Mouse (Mus musculus): ENCODE measurements at regions not wholly inside any gene's neighbourhood (a gene's known extent, or its start where the extent isn't known, plus 50 kb on each side); places are given as distances from the start of the nearest gene placed in this dataset.

DNA sequence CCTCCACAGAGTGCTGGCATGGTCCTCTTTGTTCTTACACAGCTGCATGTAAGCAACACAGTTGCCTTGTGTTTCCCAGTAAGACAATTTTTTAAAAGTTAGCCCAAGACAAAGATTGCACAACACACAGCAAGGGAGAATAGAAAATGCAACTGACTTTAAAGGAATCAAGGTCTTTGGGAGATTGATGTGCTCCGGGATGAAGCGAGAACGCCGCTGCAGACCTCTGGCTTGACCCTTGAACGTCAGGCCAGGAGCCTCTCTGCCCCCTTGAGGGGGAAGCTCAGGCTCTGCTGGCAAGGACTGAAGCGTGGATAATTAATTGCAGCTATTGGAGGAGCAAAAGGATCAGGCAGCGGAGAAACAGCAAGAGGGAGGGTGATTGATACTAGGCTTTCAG, 336.4 kb downstream of the Tcerg1l start:
- Histone ChIP-seq H3K4me1 (no peaks in the 10 kb centered on the region), H3K4me3 (no peak overlapping the region), H3K27me3 (no peaks in the 10 kb centered on the region), H3K9me3 (no peaks in the 10 kb centered on the region), H3K4me2 (no peak overlapping the region), H3K9ac (no peak overlapping the region), H3K27ac (no peak overlapping the region), H3K36me3 (no peaks in the 10 kb centered on the region)
- WGBS = 30% methylated on average over 7 of the region's 7 CpGs
- no peak for ATAC-seq (ENCODE audit: borderline replicate concordance, extremely low read depth, low FRiP score, low TSS enrichment)

DNA sequence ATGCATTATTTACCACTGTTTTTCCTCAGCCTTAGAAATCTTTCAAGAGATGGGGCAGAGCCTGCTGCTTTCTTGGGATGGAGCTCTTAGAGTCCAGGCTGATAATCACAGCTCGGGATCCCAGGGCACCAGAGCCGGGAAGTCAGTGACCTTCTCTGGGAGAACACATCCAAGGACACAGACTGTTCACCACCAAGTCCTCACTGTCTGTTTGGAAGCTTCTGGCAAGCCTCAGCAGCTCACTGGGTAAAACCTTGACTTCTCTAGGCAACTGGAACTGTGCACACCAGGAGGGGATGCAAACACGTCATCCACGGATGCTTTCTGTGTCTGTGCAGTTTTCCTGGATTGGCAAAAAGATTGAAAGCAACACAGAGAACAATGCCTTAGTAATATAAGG, 330.6 kb downstream of the Tcerg1l start:
- Histone ChIP-seq H3K36me3 (no peaks in the 10 kb centered on the region), H3K4me3 (no peak overlapping the region), H3K4me2 (no peak overlapping the region), H3K4me1 (no peaks in the 10 kb centered on the region), H3K27ac (no peak overlapping the region), H3K9me3 (no peaks in the 10 kb centered on the region), H3K9ac (no peak overlapping the region), H3K27me3 (no peaks in the 10 kb centered on the region)
- WGBS = 76% methylated on average over 4 of the region's 4 CpGs
- ATAC-seq (ENCODE audit: borderline replicate concordance, extremely low read depth, low FRiP score, low TSS enrichment) = no peak

DNA sequence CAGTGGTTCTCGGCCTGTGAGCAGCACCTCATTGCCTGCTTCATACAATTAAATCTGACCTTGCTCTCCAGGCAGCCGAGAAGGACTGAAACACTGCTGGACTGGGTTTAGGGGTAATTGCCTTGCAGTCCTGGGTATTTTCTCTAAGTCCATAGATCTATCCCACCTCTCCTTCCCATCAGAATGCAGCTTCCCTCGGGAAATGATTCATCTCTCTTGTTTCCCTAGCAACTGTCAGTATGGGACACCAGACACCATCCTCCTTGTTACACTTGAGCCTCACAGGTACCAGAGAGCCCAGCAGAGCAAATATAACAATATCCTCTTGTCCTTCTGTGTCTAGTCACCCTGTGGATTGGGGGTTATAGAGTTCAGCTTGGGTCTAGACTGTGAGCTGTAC, 322.3 kb downstream of the Tcerg1l start:
- no peak for ATAC-seq (ENCODE audit: borderline replicate concordance, extremely low read depth, low FRiP score, low TSS enrichment)
- no peaks in the 10 kb centered on the region for H3K9me3 ChIP-seq

DNA sequence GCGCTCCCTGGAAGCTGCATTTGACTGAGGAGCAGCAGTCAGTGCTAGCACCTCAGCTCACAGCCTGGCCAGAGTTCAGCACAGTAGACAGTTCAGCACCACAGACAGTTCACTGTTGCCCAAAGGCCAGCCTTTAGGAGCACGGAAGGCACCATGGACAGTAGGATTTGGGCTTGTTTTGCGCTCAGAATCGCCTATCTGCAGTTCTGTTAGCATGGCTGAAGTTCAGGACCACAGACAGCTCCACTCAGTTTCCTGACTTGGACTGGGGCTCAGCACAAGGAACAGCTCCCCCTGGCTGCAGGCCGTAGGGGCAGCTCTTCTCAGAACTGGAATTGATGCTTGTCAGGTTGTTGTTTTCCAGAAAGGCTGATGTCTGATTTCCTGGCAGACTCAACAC, 313.6 kb downstream of the Tcerg1l start:
- no peaks in the 10 kb centered on the region for H3K4me1 ChIP-seq
- H3K36me3 ChIP-seq = no peaks in the 10 kb centered on the region
- no peak overlapping the region for H3K9ac ChIP-seq
- peak; percentile 75 for ATAC-seq (ENCODE audit: borderline replicate concordance, extremely low read depth, low FRiP score, low TSS enrichment)
- H3K27ac ChIP-seq = no peak overlapping the region
- 16% methylated on average over 5 of the region's 5 CpGs for whole genome bisulfite sequencing
- H3K9me3 ChIP-seq = no peaks in the 10 kb centered on the region
- no peaks in the 10 kb centered on the region for H3K27me3 ChIP-seq
- H3K4me3 ChIP-seq = no peak overlapping the region
- H3K4me2 ChIP-seq = no peak overlapping the region

More for the DNA sequence above, 322.3 kb downstream of the Tcerg1l start:
- Histone ChIP-seq H3K27me3 (no peaks in the 10 kb centered on the region), H3K27ac (no peak overlapping the region), H3K4me1 (no peaks in the 10 kb centered on the region), H3K36me3 (no peaks in the 10 kb centered on the region), H3K4me3 (no peak overlapping the region), H3K4me2 (no peak overlapping the region), H3K9ac (no peak overlapping the region)
- WGBS = 47% methylated on average over 3 of the region's 3 CpGs

DNA sequence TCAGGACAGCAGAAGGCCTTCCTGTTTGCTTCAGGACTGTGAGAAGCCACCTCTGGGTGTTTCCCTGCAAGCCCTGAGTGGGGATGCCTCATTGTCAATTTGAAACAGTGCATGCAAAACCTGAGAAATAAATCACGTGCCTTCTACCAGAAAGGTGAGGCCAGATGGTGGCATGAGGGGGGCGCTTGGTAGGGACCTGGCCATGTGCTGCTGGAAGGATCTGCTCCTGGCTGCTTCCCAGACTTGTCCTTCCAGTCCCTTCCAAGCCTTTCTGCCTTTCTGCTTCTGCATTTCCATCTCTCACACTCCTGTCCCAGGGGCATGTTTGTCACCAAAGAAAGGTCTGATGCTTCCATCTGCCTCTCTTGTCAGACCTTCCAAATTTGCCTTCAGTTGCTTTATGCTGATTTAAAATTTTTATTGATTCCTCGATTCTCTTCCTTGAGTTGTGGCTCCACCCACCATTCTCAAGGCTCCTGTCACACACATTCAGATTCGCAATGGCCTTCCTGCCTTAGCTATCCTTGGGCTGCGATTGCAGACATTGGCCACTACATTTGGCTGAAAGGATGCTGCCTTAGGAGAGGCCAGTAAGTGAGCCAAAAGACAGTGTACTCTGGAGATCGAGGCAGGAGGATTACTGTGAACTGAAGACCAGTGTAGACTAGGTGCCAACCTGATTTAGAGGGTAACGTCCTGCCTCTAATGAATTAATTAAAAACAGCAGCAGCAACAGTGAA, 289.9 kb downstream of the Tcerg1l start:
- WGBS = 61% methylated on average over 7 of the region's 7 CpGs
- H3K4me1 ChIP-seq = no peaks in the 10 kb centered on the region
- H3K4me3 ChIP-seq = no peak overlapping the region
- no peak overlapping the region for H3K27ac ChIP-seq
- no peak for ATAC-seq (ENCODE audit: borderline replicate concordance, extremely low read depth, low FRiP score, low TSS enrichment)
- no peaks in the 10 kb centered on the region for H3K9me3 ChIP-seq
- no peaks in the 10 kb centered on the region for H3K36me3 ChIP-seq
- H3K9ac ChIP-seq = no peak overlapping the region
- no peaks in the 10 kb centered on the region for H3K27me3 ChIP-seq
- H3K4me2 ChIP-seq = no peak overlapping the region

DNA sequence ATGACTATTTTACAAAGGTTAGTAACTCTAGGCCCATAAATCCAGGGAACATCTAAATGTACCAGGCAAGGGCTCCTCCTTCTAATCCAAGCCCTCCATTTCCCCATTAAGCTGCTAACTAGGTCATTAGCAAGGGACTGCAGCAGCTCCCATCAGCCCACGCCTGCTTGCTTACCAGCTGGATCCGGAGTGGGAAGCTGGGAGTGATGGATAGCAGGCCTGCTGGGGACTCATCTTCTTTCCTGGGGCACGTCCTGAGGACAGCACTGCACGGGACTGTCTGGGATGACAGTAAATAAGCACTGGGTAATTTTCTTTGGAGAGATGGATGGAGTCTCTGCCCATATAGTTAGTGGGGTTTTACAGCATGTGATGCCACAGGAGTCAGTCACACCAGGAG, 276.0 kb downstream of the Tcerg1l start:
- Histone ChIP-seq H3K27ac (no peak overlapping the region), H3K4me1 (no peaks in the 10 kb centered on the region), H3K36me3 (no peaks in the 10 kb centered on the region), H3K27me3 (no peaks in the 10 kb centered on the region), H3K4me3 (no peak overlapping the region), H3K9me3 (no peaks in the 10 kb centered on the region), H3K9ac (no peak overlapping the region), H3K4me2 (no peak overlapping the region)
- WGBS = 28% methylated on average over 4 of the region's 4 CpGs
- ATAC-seq (ENCODE audit: borderline replicate concordance, extremely low read depth, low FRiP score, low TSS enrichment) = no peak

DNA sequence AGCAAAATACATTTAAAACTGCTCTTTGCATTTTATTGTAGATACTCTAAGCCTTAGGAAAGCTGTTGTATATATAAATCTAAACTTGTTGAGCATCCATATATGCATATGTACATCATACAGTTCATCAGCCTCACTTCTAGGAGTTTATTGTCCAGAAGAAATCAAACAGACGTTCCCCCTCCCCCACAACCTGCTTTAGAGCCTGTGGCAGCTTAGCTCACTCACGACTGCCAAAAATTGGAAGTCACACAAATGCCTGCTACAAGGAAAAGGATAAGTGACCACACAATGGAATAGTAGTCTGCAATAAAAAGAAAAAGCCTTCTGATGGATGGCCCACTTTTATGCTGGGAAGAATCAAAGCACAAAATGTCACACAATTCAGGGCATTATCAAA, 267.8 kb downstream of the Tcerg1l start:
- Histone ChIP-seq H3K27me3 (no peaks in the 10 kb centered on the region), H3K9me3 (no peaks in the 10 kb centered on the region)

DNA sequence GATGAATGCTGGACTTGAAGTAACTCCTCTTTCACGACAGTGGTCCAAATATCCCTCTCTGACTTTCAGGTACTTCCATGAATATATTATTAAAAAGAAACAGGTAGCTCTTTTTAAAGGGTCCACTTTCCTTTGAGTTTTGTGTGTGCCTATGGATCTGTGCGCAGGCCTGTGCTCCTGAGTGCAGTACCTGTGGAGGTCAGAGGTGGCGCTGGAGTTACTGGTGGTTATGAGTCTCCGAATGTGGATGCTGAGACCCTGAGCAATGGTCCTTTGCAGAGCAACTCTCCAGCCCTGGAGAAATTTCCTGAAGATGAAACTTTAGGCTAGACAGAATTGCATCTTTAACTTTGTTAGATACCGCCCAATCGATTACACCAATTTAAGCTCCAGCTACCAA, 264.1 kb downstream of the Tcerg1l start:
- Histone ChIP-seq H3K4me3 (no peak overlapping the region), H3K9ac (no peak overlapping the region), H3K4me2 (no peak overlapping the region), H3K4me1 (no peaks in the 10 kb centered on the region), H3K9me3 (no peaks in the 10 kb centered on the region), H3K27me3 (no peaks in the 10 kb centered on the region), H3K36me3 (no peaks in the 10 kb centered on the region), H3K27ac (no peak overlapping the region)
- 87% methylated on average over 6 of the region's 6 CpGs for WGBS
- ATAC-seq (ENCODE audit: borderline replicate concordance, extremely low read depth, low FRiP score, low TSS enrichment) = no peak

More for the DNA sequence above, 267.8 kb downstream of the Tcerg1l start:
- no peak overlapping the region for H3K4me3 ChIP-seq
- WGBS = 43% methylated on average over 2 of the region's 2 CpGs
- no peaks in the 10 kb centered on the region for H3K36me3 ChIP-seq
- H3K9ac ChIP-seq = no peak overlapping the region
- H3K4me1 ChIP-seq = no peaks in the 10 kb centered on the region
- no peak for ATAC-seq (ENCODE audit: borderline replicate concordance, extremely low read depth, low FRiP score, low TSS enrichment)
- no peak overlapping the region for H3K4me2 ChIP-seq
- no peak overlapping the region for H3K27ac ChIP-seq

DNA sequence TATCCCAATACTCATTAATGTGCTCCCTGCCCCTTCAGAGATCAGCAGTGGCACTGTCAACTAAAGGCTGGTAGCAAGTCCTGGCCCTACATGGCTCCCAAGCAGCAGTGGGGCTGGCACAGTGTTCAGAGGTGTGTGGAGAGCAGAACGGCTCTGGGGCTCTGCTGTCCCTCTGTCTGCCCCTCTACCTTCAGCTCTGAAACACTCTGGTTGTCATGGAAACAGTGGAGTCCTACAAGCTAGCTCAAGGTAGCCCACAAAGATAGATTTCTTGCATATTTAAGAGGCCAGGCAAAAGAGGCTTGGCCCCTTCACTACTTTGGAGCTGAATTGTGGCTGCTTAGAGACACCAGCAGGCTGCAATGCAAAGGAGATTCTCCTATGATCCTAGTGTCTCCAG, 259.6 kb downstream of the Tcerg1l start:
- ATAC-seq (ENCODE audit: borderline replicate concordance, extremely low read depth, low FRiP score, low TSS enrichment) = no peak
- WGBS = 35% methylated on average over 1 of the region's 1 CpGs
- H3K27me3 ChIP-seq = no peaks in the 10 kb centered on the region
- H3K9ac ChIP-seq = no peak overlapping the region
- no peak overlapping the region for H3K4me3 ChIP-seq
- H3K27ac ChIP-seq = no peak overlapping the region
- H3K4me2 ChIP-seq = no peak overlapping the region
- H3K9me3 ChIP-seq = no peaks in the 10 kb centered on the region
- no peaks in the 10 kb centered on the region for H3K4me1 ChIP-seq
- H3K36me3 ChIP-seq = no peaks in the 10 kb centered on the region

DNA sequence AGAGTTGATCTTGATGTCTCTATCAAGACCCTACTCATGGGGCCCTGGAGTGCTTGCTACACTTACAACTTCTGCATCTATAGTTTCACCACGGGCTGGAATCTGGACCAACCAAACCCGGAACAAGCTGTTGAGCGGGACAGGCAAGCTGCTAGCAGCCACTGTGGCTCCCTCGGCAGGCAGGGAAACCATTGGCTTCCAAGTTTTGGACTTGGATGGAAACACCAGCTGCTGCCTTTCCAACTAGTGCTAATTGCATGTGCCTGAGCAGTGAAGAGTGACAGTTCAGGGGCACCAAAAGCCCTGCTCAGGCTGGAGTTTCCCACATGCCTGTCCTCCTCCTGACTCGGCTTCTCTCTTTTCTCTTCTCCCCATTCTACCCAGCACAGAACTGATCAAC, 257.8 kb downstream of the Tcerg1l start:
- Histone ChIP-seq H3K9me3 (no peaks in the 10 kb centered on the region), H3K27me3 (no peaks in the 10 kb centered on the region), H3K4me2 (no peak overlapping the region), H3K4me3 (no peak overlapping the region), H3K27ac (no peak overlapping the region), H3K36me3 (no peaks in the 10 kb centered on the region), H3K9ac (no peak overlapping the region), H3K4me1 (no peaks in the 10 kb centered on the region)
- 77% methylated on average over 5 of the region's 5 CpGs for WGBS
- ATAC-seq (ENCODE audit: borderline replicate concordance, extremely low read depth, low FRiP score, low TSS enrichment) = no peak

DNA sequence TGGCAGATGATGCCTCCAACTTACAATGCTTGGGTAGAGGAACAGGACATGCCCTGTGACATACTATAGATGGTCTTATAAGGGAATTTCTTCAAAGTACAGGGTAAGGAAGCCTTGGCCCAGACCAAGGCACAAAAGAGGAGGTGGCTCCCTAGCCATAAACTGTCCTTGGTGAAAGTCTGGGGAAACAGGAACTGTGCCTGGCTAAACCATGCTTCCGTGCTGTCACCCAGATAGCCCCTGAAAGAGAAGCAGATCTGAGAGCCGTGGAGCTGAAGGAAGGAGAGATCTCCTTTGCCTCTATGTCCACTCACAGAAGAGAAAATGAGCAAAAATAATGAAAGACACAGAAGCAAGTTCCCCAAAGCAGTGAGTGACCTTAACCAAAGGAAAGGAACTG, 248.0 kb downstream of the Tcerg1l start:
- no peaks in the 10 kb centered on the region for H3K4me1 ChIP-seq
- no peak overlapping the region for H3K9ac ChIP-seq
- no peaks in the 10 kb centered on the region for H3K9me3 ChIP-seq
- ATAC-seq (ENCODE audit: borderline replicate concordance, extremely low read depth, low FRiP score, low TSS enrichment) = no peak
- H3K27me3 ChIP-seq = no peaks in the 10 kb centered on the region
- no peaks in the 10 kb centered on the region for H3K36me3 ChIP-seq
- no peak overlapping the region for H3K27ac ChIP-seq
- WGBS = 75% methylated on average over 2 of the region's 2 CpGs
- H3K4me2 ChIP-seq = no peak overlapping the region
- H3K4me3 ChIP-seq = no peak overlapping the region

DNA sequence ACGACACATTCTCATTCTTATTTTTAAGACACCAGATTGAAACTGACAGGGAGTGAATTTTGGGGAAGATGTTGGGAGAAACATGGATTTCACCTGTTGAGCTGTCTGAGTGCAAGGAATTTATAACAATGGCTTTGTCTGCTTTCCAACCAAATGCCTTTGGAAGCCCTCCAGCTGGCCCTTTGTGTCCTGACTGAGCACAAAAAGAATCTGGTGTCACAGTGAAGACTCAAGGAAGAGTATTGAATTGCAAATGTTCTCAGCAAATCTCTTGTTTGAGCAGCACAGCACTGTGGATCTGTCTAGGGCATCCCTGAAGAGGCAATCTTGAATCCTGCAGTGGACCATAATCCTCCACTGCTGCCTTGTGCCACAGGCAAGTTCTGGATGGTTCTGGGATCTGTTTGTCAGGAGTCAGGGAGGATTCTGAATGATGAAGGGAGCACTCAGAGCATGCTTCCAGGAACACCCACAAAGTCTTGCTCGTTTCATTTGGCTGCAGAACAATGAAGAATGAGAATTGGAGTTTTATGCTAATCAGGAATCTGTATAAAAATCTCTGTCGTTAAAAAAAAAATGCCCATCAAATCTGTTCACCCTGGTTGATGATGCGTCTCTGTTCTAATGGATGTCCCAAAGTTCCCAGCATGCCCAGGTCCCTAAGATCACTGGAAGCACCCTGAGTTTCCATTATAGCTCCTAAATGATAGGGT, 243.9 kb downstream of the Tcerg1l start:
- Histone ChIP-seq H3K4me2 (no peak overlapping the region), H3K36me3 (no peaks in the 10 kb centered on the region), H3K9me3 (no peaks in the 10 kb centered on the region), H3K4me3 (no peak overlapping the region), H3K27me3 (no peaks in the 10 kb centered on the region), H3K27ac (no peak overlapping the region), H3K9ac (no peak overlapping the region), H3K4me1 (no peaks in the 10 kb centered on the region)
- 57% methylated on average over 4 of the region's 4 CpGs for WGBS
- ATAC-seq (ENCODE audit: borderline replicate concordance, extremely low read depth, low FRiP score, low TSS enrichment) = no peak

Measured in lung, embryonic 15.5 days (tissue).